7 mouse cellular contexts compared by ENCODE assay signal in the genomic region with DNA sequence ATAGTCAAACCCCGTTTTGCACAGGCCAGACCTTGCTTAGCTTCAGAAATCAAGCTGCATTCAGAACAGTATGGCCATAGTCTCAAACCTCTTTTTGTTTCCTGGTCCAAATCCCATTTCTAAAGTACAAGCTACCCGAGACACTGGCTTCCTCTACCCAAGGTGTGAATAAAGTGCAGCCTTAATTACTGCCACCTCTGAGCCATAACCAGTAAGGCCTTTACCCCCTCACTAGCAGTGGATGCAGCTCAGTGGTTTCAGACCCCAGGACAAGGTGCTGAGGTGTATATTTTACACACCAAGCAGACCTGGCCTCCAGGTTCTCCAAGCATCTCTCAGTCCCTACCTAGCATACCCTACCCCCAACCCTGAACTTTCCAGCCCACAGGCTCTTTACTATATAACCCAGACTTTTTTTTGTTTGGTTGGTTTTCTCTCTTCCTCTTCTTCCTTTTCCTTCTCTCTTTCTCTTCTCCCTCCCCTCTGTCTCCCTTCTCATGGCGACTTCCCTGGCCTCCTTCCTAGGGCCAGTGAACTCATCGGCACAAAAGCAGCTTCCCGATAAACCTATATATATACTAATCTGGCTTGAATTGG. TPM values are rescaled to one million over a fixed set of nuclear protein-coding genes. Genes with fewer than 3 reads are reported as not detected.
A peak's percentile ranks its signal among the peaks of the same experiment; 100 is the strongest.
DNase-seq lines count a peak whose midpoint lies in the region; ATAC-seq and TF ChIP-seq lines count a peak whose summit lies in the region.

No protein-coding gene starts in this region.

- peak overlapping the region; percentile 60 for H3K4me3 ChIP-seq in lung, postnatal 0 days (ENCODE audit: low read depth, low read length)
- no peak overlapping the region for H3K4me3 ChIP-seq in lung, adult 2 months (replicated peaks; ENCODE audit: extremely low read depth, low read depth, low read length)
- H3K4me3 ChIP-seq in forebrain, embryonic 12.5 days (replicated peaks), result peak overlapping the region; percentile 55
- peak overlapping the region; percentile 52 for H3K4me3 ChIP-seq in limb, embryonic 14.5 days (replicated peaks; ENCODE audit: low read length)
- H3K4me3 ChIP-seq in stomach, embryonic 16.5 days (replicated peaks; ENCODE audit: low read length), result peak overlapping the region; percentile 59

- no peaks in the 10 kb centered on the region for H3K9me3 ChIP-seq in lung, postnatal 0 days (ENCODE audit: low read length)
- H3K9me3 ChIP-seq in forebrain, embryonic 12.5 days, result no peaks in the 10 kb centered on the region
- H3K9me3 ChIP-seq in limb, embryonic 14.5 days (ENCODE audit: control insufficient read depth, low read length), result no peaks in the 10 kb centered on the region
- no peaks in the 10 kb centered on the region for H3K9me3 ChIP-seq in stomach, embryonic 16.5 days (replicated peaks; ENCODE audit: control insufficient read depth, low read length)

- TF ChIP-seq CTCF in lung, postnatal 0 days (IDR thresholded peaks at IDR 0.05), result no peak
- no peak for TF ChIP-seq CTCF in lung, adult 2 months (IDR thresholded peaks at IDR 0.05; ENCODE audit: insufficient read depth, low read length)

- no peak for TF ChIP-seq EP300 in lung, postnatal 0 days (IDR thresholded peaks at IDR 0.05)

- peak overlapping the region; percentile 75; the same call in 1 of the 2 replicates for H3K9ac ChIP-seq in lung, postnatal 0 days (replicated peaks; ENCODE audit: low read depth)
- H3K9ac ChIP-seq in forebrain, embryonic 12.5 days, result peak overlapping the region; percentile 62
- H3K9ac ChIP-seq in limb, embryonic 14.5 days (ENCODE audit: low read depth, low read length, severe bottlenecking), result peak overlapping the region; percentile 74
- peak overlapping the region; percentile 81 for H3K9ac ChIP-seq in stomach, embryonic 16.5 days (ENCODE audit: low read length)

- TF ChIP-seq POLR2A in lung, adult 2 months (IDR thresholded peaks at IDR 0.05; ENCODE audit: borderline replicate concordance, extremely low read depth, low read depth, low read length), result no peak
- TF ChIP-seq POLR2A in limb, embryonic 14.5 days (IDR thresholded peaks at IDR 0.05; ENCODE audit: borderline replicate concordance, extremely low read depth, insufficient read depth, insufficient read length), result no peak

- peak overlapping the region; percentile 96 for H3K27ac ChIP-seq in lung, postnatal 0 days (ENCODE audit: low read length)
- H3K27ac ChIP-seq in forebrain, embryonic 12.5 days, result peak overlapping the region; percentile 96
- peak overlapping the region; percentile 94 for H3K27ac ChIP-seq in limb, embryonic 14.5 days (replicated peaks; ENCODE audit: low read depth, low read length)
- H3K27ac ChIP-seq in stomach, embryonic 16.5 days (ENCODE audit: low read length), result peak overlapping the region; percentile 97

- no peak for ATAC-seq in lung, postnatal 0 days
- no peak for ATAC-seq in forebrain, embryonic 12.5 days (ENCODE audit: low FRiP score)
- no peak for ATAC-seq in limb, embryonic 14.5 days (ENCODE audit: low FRiP score, low read depth)
- no peak for ATAC-seq in stomach, embryonic 16.5 days (ENCODE audit: insufficient read depth, low FRiP score)

- H3K27me3 ChIP-seq in lung, postnatal 0 days (replicated peaks; ENCODE audit: insufficient read depth, low read length), result no peaks in the 10 kb centered on the region
- no peaks in the 10 kb centered on the region for H3K27me3 ChIP-seq in forebrain, embryonic 12.5 days
- H3K27me3 ChIP-seq in limb, embryonic 14.5 days (ENCODE audit: control insufficient read depth, insufficient read depth, low read length), result no peaks in the 10 kb centered on the region
- H3K27me3 ChIP-seq in stomach, embryonic 16.5 days (ENCODE audit: control insufficient read depth, insufficient read depth, low read length), result no peaks in the 10 kb centered on the region

- H3K4me2 ChIP-seq in lung, postnatal 0 days (replicated peaks; ENCODE audit: low read depth, low read length), result peak overlapping the region; percentile 64
- peak overlapping the region; percentile 71 for H3K4me2 ChIP-seq in forebrain, embryonic 12.5 days
- H3K4me2 ChIP-seq in limb, embryonic 14.5 days (replicated peaks; ENCODE audit: low read depth, low read length, severe bottlenecking), result peak overlapping the region; percentile 81
- peak overlapping the region; percentile 89 for H3K4me2 ChIP-seq in stomach, embryonic 16.5 days (ENCODE audit: low read depth, low read length)

- WGBS in lung, postnatal 0 days, result 54% methylated on average over 5 of the region's 5 CpGs
- 51% methylated on average over 5 of the region's 5 CpGs for WGBS in lung, adult 2 months
- WGBS in forebrain, embryonic 12.5 days, result 75% methylated on average over 5 of the region's 5 CpGs
- WGBS in limb, embryonic 14.5 days, result 69% methylated on average over 5 of the region's 5 CpGs
- WGBS in stomach, embryonic 16.5 days, result 58% methylated on average over 5 of the region's 5 CpGs

- DNase-seq in lung, postnatal 0 days (ENCODE audit: low spot score), result peak; percentile 8
- DNase-seq in lung, adult 2 months, result no peak
- no peak for DNase-seq in limb, embryonic 14.5 days (ENCODE audit: low spot score)
- no peak for DNase-seq in spleen, postnatal 10 days (ENCODE audit: low spot score in 2 of 2)
- DNase-seq in right cerebral cortex, postnatal 14 days, result no peak

- H3K36me3 ChIP-seq in lung, postnatal 0 days (ENCODE audit: insufficient read depth, low read length), result peaks cover 4% of the 10 kb centered on the region; the same call in 1 of the 2 replicates
- no peaks in the 10 kb centered on the region for H3K36me3 ChIP-seq in forebrain, embryonic 12.5 days (replicated peaks)
- no peaks in the 10 kb centered on the region for H3K36me3 ChIP-seq in limb, embryonic 14.5 days (ENCODE audit: control insufficient read depth, insufficient read depth, low read length)
- no peaks in the 10 kb centered on the region for H3K36me3 ChIP-seq in stomach, embryonic 16.5 days (ENCODE audit: control insufficient read depth, insufficient read depth, low read length)

- peaks cover 13% of the 10 kb centered on the region; the same call in 1 of the 2 replicates for H3K4me1 ChIP-seq in lung, postnatal 0 days (ENCODE audit: insufficient read depth, low read depth, low read length)
- H3K4me1 ChIP-seq in lung, adult 2 months (ENCODE audit: control insufficient read depth, insufficient read depth, low read length), result peaks cover 5% of the 10 kb centered on the region; the same call in 1 of the 2 replicates
- H3K4me1 ChIP-seq in forebrain, embryonic 12.5 days, result peaks cover 22% of the 10 kb centered on the region
- H3K4me1 ChIP-seq in limb, embryonic 14.5 days (ENCODE audit: control insufficient read depth, insufficient read depth, low read length), result peaks cover 14% of the 10 kb centered on the region
- peaks cover 17% of the 10 kb centered on the region for H3K4me1 ChIP-seq in stomach, embryonic 16.5 days (ENCODE audit: control insufficient read depth, insufficient read depth, low read length)

RNA-seq across cellular contexts. Expression of a gene that starts 56.3 kb away (rescaled TPM):
- polyA plus RNA-seq in lung, postnatal 0 days (2015; fragmentation: Nextera tagmentation; extraction: Ambion mirVana), result 18.6 and 18.9 TPM in 2 replicates
- polyA plus RNA-seq in lung, adult 2 months (2012; rRNA removed), result 9.9 and 11.9 TPM in 2 replicates
- polyA plus RNA-seq in forebrain, embryonic 12.5 days (2016; fragmentation: Nextera tagmentation; extraction: Ambion mirVana), result 10.5 and 11.0 TPM in 2 replicates
- polyA plus RNA-seq in limb, embryonic 14.5 days (2012; rRNA removed), result 8.9 and 9.7 TPM in 2 replicates
- polyA plus RNA-seq in limb, embryonic 14.5 days (2014; fragmentation: Nextera tagmentation; extraction: Ambion mirVana), result 14.1 and 15.6 TPM in 2 replicates
- 12.9 and 13.5 TPM in 2 replicates for polyA plus RNA-seq in stomach, embryonic 16.5 days (2015; fragmentation: Nextera tagmentation; extraction: Ambion mirVana)
